Mouse (Mus musculus) cerebral cortex, adult 2 months (tissue): Measurements from ENCODE around the gene Spata2l.

Experiments
- WGBS: fragments of 180-500 bp; shearing (Covaris S2); methylation state at CpG from one replicate; pipeline ENCODE4 v1.1.7; 2018; 5-methylcytosine and 5-hydroxymethylcytosine counted together

Gene Spata2l

DNA sequence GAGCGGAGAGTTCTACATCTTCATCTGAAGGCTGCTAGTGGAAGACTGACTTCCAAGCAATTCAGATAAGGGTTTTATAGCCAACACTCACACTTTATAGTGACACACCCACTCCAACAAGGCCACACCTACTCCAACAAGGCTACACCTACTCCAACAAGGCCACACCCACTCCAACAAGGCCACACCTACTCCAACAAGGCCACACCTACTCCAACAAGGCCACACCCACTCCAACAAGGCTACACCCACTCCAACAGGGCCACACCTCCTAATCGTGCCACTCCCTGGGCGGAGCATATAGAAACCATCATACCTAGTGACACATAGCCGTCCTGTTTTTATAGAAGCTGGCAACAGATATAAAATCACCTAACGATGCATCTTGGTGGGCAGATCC, 39.0 kb downstream of the Spata2l start:
- WGBS: 87% methylated on average over 5 of the region's 5 CpGs

DNA sequence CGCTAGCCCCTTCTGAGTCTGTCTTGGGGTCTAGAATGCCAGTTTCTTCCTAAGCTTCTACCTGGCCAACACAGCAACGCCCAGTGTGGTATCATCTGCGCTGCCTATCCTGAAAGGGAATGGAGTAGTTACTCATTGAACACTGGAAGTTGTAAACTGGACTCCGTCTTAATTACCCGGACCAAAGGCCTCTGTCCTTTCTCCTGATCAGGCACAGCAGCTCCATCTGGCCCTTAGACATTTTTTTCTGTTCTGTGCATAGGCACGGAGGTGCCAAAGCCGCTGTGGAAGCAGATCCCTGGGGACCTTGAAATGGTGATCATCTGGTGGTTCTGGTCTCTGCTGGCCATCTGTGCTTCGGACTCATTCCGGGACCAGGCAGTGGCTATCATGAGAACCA, 42.3 kb downstream of the Spata2l start:
- 95% methylated on average over 9 of the region's 9 CpGs for WGBS

DNA sequence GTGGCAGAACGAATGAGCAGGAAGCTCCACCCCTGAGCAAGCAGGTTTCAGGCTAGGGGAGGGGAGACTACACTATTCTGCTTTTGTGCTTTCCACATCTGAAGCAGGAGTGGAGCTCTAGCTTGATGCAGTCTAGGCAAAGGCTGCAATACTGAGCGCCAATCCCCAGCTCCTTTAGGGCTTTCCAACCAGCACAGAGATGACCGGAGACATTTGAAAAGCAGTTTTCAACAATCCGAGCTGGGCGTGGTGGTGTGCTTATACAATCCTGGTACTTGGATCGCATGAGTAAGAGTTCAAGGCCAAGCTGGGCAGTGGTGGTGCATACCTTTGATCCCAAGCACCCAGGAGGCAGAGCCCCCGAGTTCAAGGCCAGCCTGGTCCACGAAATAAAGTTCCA, 44.1 kb downstream of the Spata2l start:
- WGBS: 63% methylated on average over 8 of the region's 8 CpGs

DNA sequence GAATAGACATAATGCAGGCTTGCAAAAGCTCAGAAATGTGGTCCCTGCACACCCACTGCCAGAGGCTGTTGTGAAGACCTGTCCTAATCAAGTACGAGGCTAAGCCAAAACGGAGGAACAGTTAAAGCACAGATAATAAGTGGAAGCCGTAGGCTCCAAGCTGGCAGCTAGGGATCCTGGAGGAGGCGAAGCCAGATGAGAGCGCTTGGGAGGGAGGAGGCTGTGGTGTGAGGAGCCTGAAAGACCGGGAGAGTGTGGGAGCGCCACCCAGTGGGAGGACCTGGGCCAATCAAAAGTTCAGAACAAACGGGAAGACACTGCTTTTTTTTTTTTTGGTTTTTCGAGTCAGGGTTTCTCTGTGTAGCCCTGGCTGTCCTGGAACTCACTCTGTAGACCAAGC, 45.4 kb downstream of the Spata2l start:
- WGBS: 1% methylated on average over 9 of the region's 9 CpGs

DNA sequence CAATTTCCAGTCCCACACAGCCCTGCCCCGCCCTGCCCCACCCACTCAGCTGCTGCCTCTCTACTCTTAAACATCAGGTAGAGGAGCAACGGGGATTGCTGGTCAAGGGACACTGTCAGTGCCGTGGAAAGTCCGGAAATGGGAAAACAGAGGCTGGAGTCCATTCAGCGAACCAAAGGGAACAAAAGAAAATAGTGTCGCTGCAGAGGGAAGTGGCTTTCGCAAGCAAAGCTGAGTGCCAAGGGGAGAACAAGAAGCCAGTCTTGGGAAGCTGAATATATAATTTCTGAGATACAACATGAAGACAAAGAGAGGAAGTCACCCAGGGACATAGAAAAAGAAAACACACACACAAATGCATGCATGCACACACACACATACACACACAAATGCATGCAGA, 47.2 kb downstream of the Spata2l start:
- WGBS: 39% methylated on average over 7 of the region's 7 CpGs

DNA sequence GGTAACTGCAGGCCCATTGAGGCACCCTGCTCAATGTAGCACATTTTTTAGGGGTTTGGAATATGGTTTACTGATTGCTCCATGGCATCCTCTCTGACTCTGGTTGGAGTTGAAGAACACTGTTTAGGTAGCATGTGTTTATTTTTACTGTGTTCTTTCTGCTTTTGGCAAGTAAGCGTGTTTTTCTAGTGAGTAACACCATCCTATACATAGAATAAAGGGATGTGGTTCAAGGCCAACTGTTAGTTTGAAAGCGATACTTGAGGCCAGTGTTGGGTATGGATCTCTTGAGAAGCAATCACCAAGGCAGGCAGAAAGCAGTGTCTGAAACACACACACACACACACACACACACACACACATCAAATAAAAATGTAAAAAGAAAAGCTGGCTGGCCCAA, 48.0 kb downstream of the Spata2l start:
- 60% methylated on average over 2 of the region's 2 CpGs for WGBS

DNA sequence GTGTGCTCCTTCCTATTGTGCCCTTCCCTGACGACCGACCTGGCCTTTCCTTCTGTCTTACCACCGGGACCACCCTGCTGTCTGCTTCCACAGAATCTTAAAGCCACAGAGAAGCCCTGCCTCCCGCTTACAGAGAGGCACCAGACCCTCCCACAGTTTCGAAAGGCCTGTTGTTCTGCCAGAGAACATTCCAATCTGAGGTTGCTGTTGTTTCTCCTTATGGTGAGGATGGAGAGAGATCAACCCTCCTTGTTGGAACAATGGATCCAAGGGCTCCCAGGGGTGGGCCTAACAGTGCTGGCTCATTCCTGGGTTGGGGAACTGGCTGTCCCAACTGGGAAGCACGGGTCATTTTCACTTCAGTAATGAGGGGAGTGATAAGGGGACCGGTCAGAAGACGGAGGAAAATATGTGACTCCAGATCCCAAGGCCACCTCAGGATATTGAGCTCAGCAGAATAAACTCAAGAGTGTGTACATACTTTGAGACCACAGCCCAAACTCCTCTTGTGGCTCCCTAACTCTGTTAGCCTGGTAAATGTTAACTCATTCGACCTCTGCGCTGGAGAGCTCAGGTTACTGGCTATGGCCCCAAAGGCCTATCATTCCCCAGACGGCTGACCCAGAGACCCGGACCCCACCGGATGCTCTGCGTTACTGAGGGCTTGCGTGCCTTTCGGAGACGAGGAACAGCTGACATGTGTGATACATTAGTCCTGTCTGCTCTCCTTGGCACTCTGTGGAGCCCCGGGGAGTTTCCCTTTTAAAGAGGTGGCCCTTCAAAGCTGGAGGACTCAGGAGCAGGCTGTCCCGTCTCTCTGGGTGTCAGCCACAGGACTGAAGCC, 50.2 kb downstream of the Spata2l start, which contains the start of gene Dpep1:
Gene Dpep1 (plus strand): TSS at position 677 of the 844 bp plus-strand sequence.
- 67% methylated on average over 19 of the region's 19 CpGs for WGBS

DNA sequence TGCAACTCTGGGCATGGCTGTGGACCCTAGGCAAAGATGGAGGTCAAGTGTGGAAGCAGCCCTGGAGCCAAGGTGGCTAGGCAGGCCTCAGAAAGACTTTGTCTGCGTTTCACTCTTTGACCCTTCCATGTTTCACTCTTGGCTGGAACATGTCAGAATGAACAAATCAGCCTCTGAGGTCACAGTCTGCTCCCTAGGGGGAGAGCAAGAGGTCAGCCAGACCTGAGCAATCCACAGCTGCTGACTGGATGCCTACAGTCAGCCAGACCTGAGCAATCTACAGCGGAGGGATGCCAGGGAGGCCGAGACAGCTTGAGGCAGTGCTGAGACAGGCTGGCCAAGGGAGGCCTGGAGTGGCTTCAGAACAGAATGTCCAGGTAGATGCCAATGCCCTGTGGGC, 54.6 kb downstream of the Spata2l start:
- WGBS: 90% methylated on average over 3 of the region's 3 CpGs
